ENCODE assay signal across 7 mouse cellular contexts in genomic region chr11:116661948-116662377, GRCm38 (mm10). TPM values are rescaled to one million over a fixed set of nuclear protein-coding genes. Genes with fewer than 3 reads are reported as not detected.
DNase-seq lines count a peak whose midpoint lies in the region; ATAC-seq and TF ChIP-seq lines count a peak whose summit lies in the region.

No protein-coding gene starts in this region.

- DNase-seq in left cerebral cortex, adult 2 months (ENCODE audit: extremely low spot score in 1 of 2, low spot score in 2 of 2) = peak in 1 of 2 experiments; percentile 49
- no peak for DNase-seq in left cerebral cortex, adult 8-10 months (ENCODE audit: low spot score in 2 of 2)
- DNase-seq in cerebellum, postnatal 10 days = peak; percentile 81 to 85
- no peak for DNase-seq in lung, postnatal 14 days
- no peak for DNase-seq in embryo, embryonic 10.5 days (ENCODE audit: low spot score)

- H3K9ac ChIP-seq in hindbrain, embryonic 13.5 days = peak overlapping the region; percentile 55
- H3K9ac ChIP-seq in neural tube, embryonic 13.5 days = peak overlapping the region; percentile 61

- no peaks in the 10 kb centered on the region for H3K36me3 ChIP-seq in hindbrain, embryonic 13.5 days
- H3K36me3 ChIP-seq in neural tube, embryonic 13.5 days = no peaks in the 10 kb centered on the region

- peak overlapping the region; percentile 34 for H3K4me2 ChIP-seq in hindbrain, embryonic 13.5 days
- peak overlapping the region; percentile 27 for H3K4me2 ChIP-seq in neural tube, embryonic 13.5 days

- intact Hi-C loops in left cerebral cortex, adult 2 months (cut with DNase I) = no loop called here

- peak overlapping the region; percentile 50; the same call in 1 of the 2 replicates for H3K27ac ChIP-seq in left cerebral cortex, adult 2 months
- peak overlapping the region; percentile 94 for H3K27ac ChIP-seq in hindbrain, embryonic 13.5 days
- H3K27ac ChIP-seq in neural tube, embryonic 13.5 days (replicated peaks) = peak overlapping the region; percentile 96

- H3K27me3 ChIP-seq in hindbrain, embryonic 13.5 days = no peaks in the 10 kb centered on the region
- H3K27me3 ChIP-seq in neural tube, embryonic 13.5 days = no peaks in the 10 kb centered on the region

- H3K4me3 ChIP-seq in left cerebral cortex, adult 2 months = no peak overlapping the region
- H3K4me3 ChIP-seq in hindbrain, embryonic 13.5 days = no peak overlapping the region
- no peak overlapping the region for H3K4me3 ChIP-seq in neural tube, embryonic 13.5 days

- H3K9me3 ChIP-seq in hindbrain, embryonic 13.5 days = no peaks in the 10 kb centered on the region
- H3K9me3 ChIP-seq in neural tube, embryonic 13.5 days = no peaks in the 10 kb centered on the region

- 24% methylated on average over 8 of the region's 8 CpGs for WGBS in hindbrain, embryonic 13.5 days
- 40% methylated on average over 5 of the region's 8 CpGs for WGBS in neural tube, embryonic 13.5 days

- peaks cover 71% of the 10 kb centered on the region for H3K4me1 ChIP-seq in hindbrain, embryonic 13.5 days (replicated peaks)
- H3K4me1 ChIP-seq in neural tube, embryonic 13.5 days (replicated peaks) = peaks cover 75% of the 10 kb centered on the region

- TF ChIP-seq CTCF in left cerebral cortex, adult 2 months (IDR thresholded peaks at IDR 0.05) = no peak

- ATAC-seq in hindbrain, embryonic 13.5 days (ENCODE audit: low FRiP score) = no peak
- ATAC-seq in neural tube, embryonic 13.5 days (ENCODE audit: low read depth) = peak; percentile 1; the same call in 1 of the 2 replicates

RNA-seq across cellular contexts. Expression of gene Cygb, which starts 7.8 kb away (rescaled TPM):
- total RNA-seq in left cerebral cortex, adult 2 months (2021) = 10 to 100 TPM; 42.8 to 45.3 TPM
- total RNA-seq in left cerebral cortex, adult 8-10 months (2022) = 10 to 100 TPM; 55.8 to 62.7 (median 58.2) TPM
- polyA plus RNA-seq in hindbrain, embryonic 13.5 days (2015; fragmentation: Nextera tagmentation; extraction: Ambion mirVana) = 16.4 and 18.1 TPM in 2 replicates
- 16.1 and 17.2 TPM in 2 replicates for polyA plus RNA-seq in neural tube, embryonic 13.5 days (2015; fragmentation: Nextera tagmentation; extraction: Ambion mirVana)

RNA-seq across cellular contexts. Expression of gene Prcd, which starts 8.6 kb away (rescaled TPM):
- total RNA-seq in left cerebral cortex, adult 2 months (2021) = 1 to 10 TPM; 5.4 to 5.8 TPM
- 1 to 10 TPM; 5.0 to 7.0 (median 5.5) TPM for total RNA-seq in left cerebral cortex, adult 8-10 months (2022)
- 1.2 and 1.4 TPM in 2 replicates for polyA plus RNA-seq in hindbrain, embryonic 13.5 days (2015; fragmentation: Nextera tagmentation; extraction: Ambion mirVana)
- 1.9 and 2.3 TPM in 2 replicates for polyA plus RNA-seq in neural tube, embryonic 13.5 days (2015; fragmentation: Nextera tagmentation; extraction: Ambion mirVana)

RNA-seq across cellular contexts. Expression of gene Rhbdf2, which starts 35.1 kb away (rescaled TPM):
- 1 to 10 TPM; 1.9 to 2.0 TPM for total RNA-seq in left cerebral cortex, adult 2 months (2021)
- total RNA-seq in left cerebral cortex, adult 8-10 months (2022) = 1 to 10 TPM; 1.1 to 1.6 (median 1.3) TPM
- polyA plus RNA-seq in hindbrain, embryonic 13.5 days (2015; fragmentation: Nextera tagmentation; extraction: Ambion mirVana) = 1.8 and 2.1 TPM in 2 replicates
- polyA plus RNA-seq in neural tube, embryonic 13.5 days (2015; fragmentation: Nextera tagmentation; extraction: Ambion mirVana) = 3.7 TPM in 2 replicates

Comparison
In these comparisons a context has a peak if more than half of its experiments do, and no peak if none do; other contexts are left out.
1. DNase-seq: peak in cerebellum, postnatal 10 days (2 of 2); none in left cerebral cortex, adult 8-10 months (0 of 2), lung, postnatal 14 days (single experiment) and embryo, embryonic 10.5 days (single experiment).
2. Peak in every context shown above with its lines, with median percentiles within 50 percentile points of each other: H3K27ac ChIP-seq.